Mouse (Mus musculus): ENCODE measurements around the gene Rftn1.

Gene Rftn1

GRCm38 (mm10) chr17:50055154-50055756 lies 135.2 kb downstream of the Rftn1 start:
- in situ Hi-C loops (cut with MboI; ENCODE audit: low pct_unique_long_range_greater_than_20kb in 1 of 2, low sequenced_read_pairs in 2 of 2, unreplicated experiment in 1 of 2) = no loop called here

- in situ Hi-C loops (cut with MboI; ENCODE audit: low pct_unique_long_range_greater_than_20kb in 1 of 2, low sequenced_read_pairs in 2 of 2, unreplicated experiment in 1 of 2) = no loop called here
Observed at GRCm38 (mm10) chr17:50054586-50054985, 135.9 kb downstream of the Rftn1 start.

GRCm38 (mm10) chr17:50053961-50054360 lies 136.5 kb downstream of the Rftn1 start:
- in situ Hi-C loops (cut with MboI; ENCODE audit: low pct_unique_long_range_greater_than_20kb in 1 of 2, low sequenced_read_pairs in 2 of 2, unreplicated experiment in 1 of 2) = no loop called here

- in situ Hi-C loops (cut with MboI; ENCODE audit: low pct_unique_long_range_greater_than_20kb in 1 of 2, low sequenced_read_pairs in 2 of 2, unreplicated experiment in 1 of 2) = no loop called here
Observed at GRCm38 (mm10) chr17:50052741-50053468, 137.6 kb downstream of the Rftn1 start.

- in situ Hi-C loops (cut with MboI; ENCODE audit: low pct_unique_long_range_greater_than_20kb in 1 of 2, low sequenced_read_pairs in 2 of 2, unreplicated experiment in 1 of 2) = no loop called here
Observed at GRCm38 (mm10) chr17:50050456-50050855, 140.0 kb downstream of the Rftn1 start.

- in situ Hi-C loops (cut with MboI; ENCODE audit: low pct_unique_long_range_greater_than_20kb in 1 of 2, low sequenced_read_pairs in 2 of 2, unreplicated experiment in 1 of 2) = no loop called here
Observed at GRCm38 (mm10) chr17:50048209-50048608, 142.3 kb downstream of the Rftn1 start.

- in situ Hi-C loops (cut with MboI; ENCODE audit: low pct_unique_long_range_greater_than_20kb in 1 of 2, low sequenced_read_pairs in 2 of 2, unreplicated experiment in 1 of 2) = no loop called here
Observed at GRCm38 (mm10) chr17:50047182-50047581, 143.3 kb downstream of the Rftn1 start.

GRCm38 (mm10) chr17:50040727-50041410 lies 149.6 kb downstream of the Rftn1 start:
- in situ Hi-C loops (cut with MboI; ENCODE audit: low pct_unique_long_range_greater_than_20kb in 1 of 2, low sequenced_read_pairs in 2 of 2, unreplicated experiment in 1 of 2) = no loop called here

GRCm38 (mm10) chr17:50037882-50038665 lies 152.4 kb downstream of the Rftn1 start:
- in situ Hi-C loops (cut with MboI; ENCODE audit: low pct_unique_long_range_greater_than_20kb in 1 of 2, low sequenced_read_pairs in 2 of 2, unreplicated experiment in 1 of 2) = no loop called here

GRCm38 (mm10) chr17:50037416-50037815 lies 153.1 kb downstream of the Rftn1 start:
- in situ Hi-C loops (cut with MboI; ENCODE audit: low pct_unique_long_range_greater_than_20kb in 1 of 2, low sequenced_read_pairs in 2 of 2, unreplicated experiment in 1 of 2) = no loop called here

GRCm38 (mm10) chr17:50036751-50037385 lies 153.6 kb downstream of the Rftn1 start:
- in situ Hi-C loops (cut with MboI; ENCODE audit: low pct_unique_long_range_greater_than_20kb in 1 of 2, low sequenced_read_pairs in 2 of 2, unreplicated experiment in 1 of 2) = no loop called here

GRCm38 (mm10) chr17:50033698-50034097 lies 156.8 kb downstream of the Rftn1 start:
- in situ Hi-C loops (cut with MboI; ENCODE audit: low pct_unique_long_range_greater_than_20kb in 1 of 2, low sequenced_read_pairs in 2 of 2, unreplicated experiment in 1 of 2) = no loop called here

- in situ Hi-C loops (cut with MboI; ENCODE audit: low pct_unique_long_range_greater_than_20kb in 1 of 2, low sequenced_read_pairs in 2 of 2, unreplicated experiment in 1 of 2) = no loop called here
Observed at GRCm38 (mm10) chr17:50031548-50032491, 158.7 kb downstream of the Rftn1 start.

- in situ Hi-C loops (cut with MboI; ENCODE audit: low pct_unique_long_range_greater_than_20kb in 1 of 2, low sequenced_read_pairs in 2 of 2, unreplicated experiment in 1 of 2) = no loop called here
Observed at GRCm38 (mm10) chr17:50025651-50026050, 164.8 kb downstream of the Rftn1 start.

GRCm38 (mm10) chr17:50025173-50025626 lies 165.3 kb downstream of the Rftn1 start:
- in situ Hi-C loops (cut with MboI; ENCODE audit: low pct_unique_long_range_greater_than_20kb in 1 of 2, low sequenced_read_pairs in 2 of 2, unreplicated experiment in 1 of 2) = no loop called here

- in situ Hi-C loops (cut with MboI; ENCODE audit: low pct_unique_long_range_greater_than_20kb in 1 of 2, low sequenced_read_pairs in 2 of 2, unreplicated experiment in 1 of 2) = no loop called here
Observed at GRCm38 (mm10) chr17:50021400-50021799, 169.1 kb downstream of the Rftn1 start.

- in situ Hi-C loops (cut with MboI; ENCODE audit: low pct_unique_long_range_greater_than_20kb in 1 of 2, low sequenced_read_pairs in 2 of 2, unreplicated experiment in 1 of 2) = no loop called here
Observed at GRCm38 (mm10) chr17:50020211-50021001, 170.1 kb downstream of the Rftn1 start.

Measured in mouse embryonic stem cell (cell line).